Mouse (Mus musculus) spleen, adult 10 weeks (tissue): ENCODE results near the gene Armh4. TPM values are rescaled to one million over a fixed set of nuclear protein-coding genes. Genes with fewer than 3 reads are reported as not detected.

ENCODE experiments used
- polyA plus RNA-seq: library from polyadenylated mRNA; stranded (reverse); fragments of 350-450 nt; fragmentation: Illumina TruSeq; extraction: RNeasy Lipid Tissue Mini Kit (QIAGEN cat#74804); gene quantifications from one replicate; pipeline ENCODE4 v1.2.3, GENCODE M21; 2015; ENCODE audit warnings: low replicate concordance; ENCODE audit not compliant: insufficient read depth

Gene Armh4
- 0.76 TPM for polyA plus RNA-seq

GRCm38 (mm10) chr14:49782715-49783531 is at the start of gene Armh4:
Armh4 (minus strand) TSS chr14:49783383.

Other genes starting within 250 kb of the Armh4 start
- gene Olfr722, start 118.6 kb upstream of the Armh4 start, polyA plus RNA-seq = not detected
- gene Olfr723, start 148.4 kb upstream of the Armh4 start, polyA plus RNA-seq = not detected
- gene Olfr724, start 179.9 kb upstream of the Armh4 start, polyA plus RNA-seq = not detected